Comparison of ENCODE assay signal across 7 mouse cellular contexts in the genomic region with DNA sequence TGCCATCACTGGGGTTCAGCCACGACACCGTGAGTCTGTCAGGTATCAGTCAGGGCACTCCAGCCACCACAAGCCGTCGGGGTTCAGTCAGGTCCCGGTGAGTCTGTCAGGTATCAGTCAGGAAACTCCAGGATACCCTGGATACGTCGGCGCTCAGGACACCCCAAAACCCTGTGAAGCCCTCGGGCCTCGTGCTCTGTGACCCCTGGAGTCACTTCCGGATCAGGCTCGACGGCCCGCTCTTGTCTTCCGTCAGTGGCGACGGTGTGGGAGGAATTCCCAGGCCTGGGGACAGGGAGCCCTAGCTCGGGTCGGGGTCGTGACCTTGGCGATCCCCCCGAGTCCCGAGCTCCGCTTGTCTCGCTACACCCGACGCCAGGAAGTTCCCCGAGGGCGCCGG. TPM values are rescaled to one million over a fixed set of nuclear protein-coding genes. Genes with fewer than 3 reads are reported as not detected.
DNase-seq lines count a peak whose midpoint lies in the region; ATAC-seq and TF ChIP-seq lines count a peak whose summit lies in the region.

No protein-coding gene starts in this region.

- peak; percentile 59 for ATAC-seq in hindbrain, embryonic 13.5 days (ENCODE audit: low FRiP score)
- peak; percentile 58; the same call in 1 of the 2 replicates for ATAC-seq in midbrain, embryonic 11.5 days (ENCODE audit: low FRiP score)

- peak overlapping the region; percentile 85 for H3K4me3 ChIP-seq in lung, adult 2 months (replicated peaks; ENCODE audit: extremely low read depth, low read depth, low read length)
- peak overlapping the region; percentile 63 for H3K4me3 ChIP-seq in cortical plate, adult 2 months (ENCODE audit: insufficient read depth, low read length)
- H3K4me3 ChIP-seq in hindbrain, embryonic 13.5 days = peak overlapping the region; percentile 79
- peak overlapping the region; percentile 79 for H3K4me3 ChIP-seq in midbrain, embryonic 11.5 days (ENCODE audit: low read depth, low read length)

- no peak for DNase-seq in lung, adult 2 months
- no peak for DNase-seq in lung, adult 18-20 months
- DNase-seq in midbrain, embryonic 11.5 days (ENCODE audit: low spot score, missing footprints) = peak; percentile 91
- no peak for DNase-seq in c-Kit-positive CD71-positive TER-119-positive erythroid progenitor cells, embryonic 14.5 days (ENCODE audit: low spot score)
- no peak for DNase-seq in frontal cortex, postnatal 14 days (ENCODE audit: low spot score in 2 of 2)

- WGBS in lung, adult 2 months = 7% methylated on average over 30 of the region's 30 CpGs
- 8% methylated on average over 30 of the region's 30 CpGs for WGBS in hindbrain, embryonic 13.5 days
- WGBS in midbrain, embryonic 11.5 days = 8% methylated on average over 30 of the region's 30 CpGs

- peaks cover 10% of the 10 kb centered on the region for H3K4me1 ChIP-seq in lung, adult 2 months (ENCODE audit: control insufficient read depth, insufficient read depth, low read length)
- no peaks in the 10 kb centered on the region for H3K4me1 ChIP-seq in cortical plate, adult 2 months (ENCODE audit: control insufficient read depth, insufficient read depth, low read length)
- H3K4me1 ChIP-seq in hindbrain, embryonic 13.5 days (replicated peaks) = peaks cover 18% of the 10 kb centered on the region
- peaks cover 7% of the 10 kb centered on the region; the same call in 1 of the 2 replicates for H3K4me1 ChIP-seq in midbrain, embryonic 11.5 days (ENCODE audit: control insufficient read depth, insufficient read depth, low read length)

- H3K27ac ChIP-seq in cortical plate, adult 2 months (ENCODE audit: insufficient read depth, low read length) = no peak overlapping the region
- H3K27ac ChIP-seq in hindbrain, embryonic 13.5 days = peak overlapping the region; percentile 71
- H3K27ac ChIP-seq in midbrain, embryonic 11.5 days (ENCODE audit: low read depth, low read length) = no peak overlapping the region

- H3K4me2 ChIP-seq in hindbrain, embryonic 13.5 days = peak overlapping the region; percentile 81
- H3K4me2 ChIP-seq in midbrain, embryonic 11.5 days = peak overlapping the region; percentile 77

- H3K9me3 ChIP-seq in hindbrain, embryonic 13.5 days = no peaks in the 10 kb centered on the region
- H3K9me3 ChIP-seq in midbrain, embryonic 11.5 days (ENCODE audit: control insufficient read depth, low read length) = no peaks in the 10 kb centered on the region

- no peaks in the 10 kb centered on the region for H3K27me3 ChIP-seq in hindbrain, embryonic 13.5 days
- H3K27me3 ChIP-seq in midbrain, embryonic 11.5 days (ENCODE audit: control insufficient read depth, insufficient read depth, low read length) = no peaks in the 10 kb centered on the region

- TF ChIP-seq CTCF in lung, adult 2 months (IDR thresholded peaks at IDR 0.05; ENCODE audit: insufficient read depth, low read length) = no peak
- TF ChIP-seq CTCF in cortical plate, adult 2 months (IDR thresholded peaks at IDR 0.05; ENCODE audit: extremely low read depth, insufficient read depth, low read length) = no peak

- peaks cover 14% of the 10 kb centered on the region for H3K36me3 ChIP-seq in hindbrain, embryonic 13.5 days
- no peaks in the 10 kb centered on the region for H3K36me3 ChIP-seq in midbrain, embryonic 11.5 days (ENCODE audit: control insufficient read depth, insufficient read depth, low read length)

- no peak for TF ChIP-seq POLR2A in lung, adult 2 months (IDR thresholded peaks at IDR 0.05; ENCODE audit: borderline replicate concordance, extremely low read depth, low read depth, low read length)
- TF ChIP-seq POLR2A in cortical plate, adult 2 months (IDR thresholded peaks at IDR 0.05; ENCODE audit: extremely low read depth, insufficient read depth, low read length) = no peak

- H3K9ac ChIP-seq in hindbrain, embryonic 13.5 days = peak overlapping the region; percentile 85
- peak overlapping the region; percentile 84 for H3K9ac ChIP-seq in midbrain, embryonic 11.5 days (ENCODE audit: low read length)

RNA-seq across cellular contexts. Expression of a gene that starts 0.5 kb away (rescaled TPM):
- polyA plus RNA-seq in lung, adult 2 months (2012; rRNA removed) = 21.8 and 29.7 TPM in 2 replicates
- polyA plus RNA-seq in cortical plate, adult 2 months (2012; rRNA removed) = 75.0 and 82.6 TPM in 2 replicates
- 111 and 114 TPM in 2 replicates for polyA plus RNA-seq in hindbrain, embryonic 13.5 days (2015; fragmentation: Nextera tagmentation; extraction: Ambion mirVana)
- polyA plus RNA-seq in midbrain, embryonic 11.5 days (2014; fragmentation: Nextera tagmentation; extraction: Ambion mirVana) = 129 and 130 TPM in 2 replicates

RNA-seq across cellular contexts. Expression of a gene that starts 8.5 kb away (rescaled TPM):
- polyA plus RNA-seq in lung, adult 2 months (2012; rRNA removed) = 238 and 290 TPM in 2 replicates
- polyA plus RNA-seq in cortical plate, adult 2 months (2012; rRNA removed) = 591 and 599 TPM in 2 replicates
- polyA plus RNA-seq in hindbrain, embryonic 13.5 days (2015; fragmentation: Nextera tagmentation; extraction: Ambion mirVana) = 832 and 843 TPM in 2 replicates
- polyA plus RNA-seq in midbrain, embryonic 11.5 days (2014; fragmentation: Nextera tagmentation; extraction: Ambion mirVana) = 694 and 705 TPM in 2 replicates

RNA-seq across cellular contexts. Expression of a gene that starts 21.9 kb away (rescaled TPM):
- 17.4 and 38.3 TPM in 2 replicates for polyA plus RNA-seq in lung, adult 2 months (2012; rRNA removed)
- 0.09 TPM in 1 of 2 replicates, not detected in the other for polyA plus RNA-seq in cortical plate, adult 2 months (2012; rRNA removed)
- 1.0 and 1.9 TPM in 2 replicates for polyA plus RNA-seq in hindbrain, embryonic 13.5 days (2015; fragmentation: Nextera tagmentation; extraction: Ambion mirVana)
- 5.3 and 6.8 TPM in 2 replicates for polyA plus RNA-seq in midbrain, embryonic 11.5 days (2014; fragmentation: Nextera tagmentation; extraction: Ambion mirVana)

RNA-seq across cellular contexts. Expression of a gene that starts 33.6 kb away (rescaled TPM):
- polyA plus RNA-seq in lung, adult 2 months (2012; rRNA removed) = 229 and 251 TPM in 2 replicates
- polyA plus RNA-seq in cortical plate, adult 2 months (2012; rRNA removed) = 72.1 and 78.9 TPM in 2 replicates
- 80.8 and 81.5 TPM in 2 replicates for polyA plus RNA-seq in hindbrain, embryonic 13.5 days (2015; fragmentation: Nextera tagmentation; extraction: Ambion mirVana)
- 93.7 and 102 TPM in 2 replicates for polyA plus RNA-seq in midbrain, embryonic 11.5 days (2014; fragmentation: Nextera tagmentation; extraction: Ambion mirVana)

RNA-seq across cellular contexts. Expression of a gene that starts 56.8 kb away (rescaled TPM):
- polyA plus RNA-seq in lung, adult 2 months (2012; rRNA removed) = 37.7 and 44.9 TPM in 2 replicates
- polyA plus RNA-seq in cortical plate, adult 2 months (2012; rRNA removed) = 74.7 and 76.9 TPM in 2 replicates
- polyA plus RNA-seq in hindbrain, embryonic 13.5 days (2015; fragmentation: Nextera tagmentation; extraction: Ambion mirVana) = 115 and 118 TPM in 2 replicates
- 163 and 164 TPM in 2 replicates for polyA plus RNA-seq in midbrain, embryonic 11.5 days (2014; fragmentation: Nextera tagmentation; extraction: Ambion mirVana)
